Mouse (Mus musculus) thymus, postnatal 0 days (tissue): ENCODE data around the gene Clip3. TPM values are rescaled to one million over a fixed set of nuclear protein-coding genes. Genes with fewer than 3 reads are reported as not detected.

Source experiments
- DNase-seq: peaks from one replicate; pipeline ENCODE4 v3.0.0-alpha.2; 2015; ENCODE audit warnings: low spot score
- polyA plus RNA-seq: library from polyadenylated mRNA; unstranded; fragments of >200 nt; fragmentation: Nextera tagmentation; extraction: Ambion mirVana; gene quantifications from 2 replicates; pipeline ENCODE4 v1.2.1, GENCODE M21; 2015

Clip3 gene
- polyA plus RNA-seq, result 1.2 and 1.9 TPM in 2 replicates

DNA sequence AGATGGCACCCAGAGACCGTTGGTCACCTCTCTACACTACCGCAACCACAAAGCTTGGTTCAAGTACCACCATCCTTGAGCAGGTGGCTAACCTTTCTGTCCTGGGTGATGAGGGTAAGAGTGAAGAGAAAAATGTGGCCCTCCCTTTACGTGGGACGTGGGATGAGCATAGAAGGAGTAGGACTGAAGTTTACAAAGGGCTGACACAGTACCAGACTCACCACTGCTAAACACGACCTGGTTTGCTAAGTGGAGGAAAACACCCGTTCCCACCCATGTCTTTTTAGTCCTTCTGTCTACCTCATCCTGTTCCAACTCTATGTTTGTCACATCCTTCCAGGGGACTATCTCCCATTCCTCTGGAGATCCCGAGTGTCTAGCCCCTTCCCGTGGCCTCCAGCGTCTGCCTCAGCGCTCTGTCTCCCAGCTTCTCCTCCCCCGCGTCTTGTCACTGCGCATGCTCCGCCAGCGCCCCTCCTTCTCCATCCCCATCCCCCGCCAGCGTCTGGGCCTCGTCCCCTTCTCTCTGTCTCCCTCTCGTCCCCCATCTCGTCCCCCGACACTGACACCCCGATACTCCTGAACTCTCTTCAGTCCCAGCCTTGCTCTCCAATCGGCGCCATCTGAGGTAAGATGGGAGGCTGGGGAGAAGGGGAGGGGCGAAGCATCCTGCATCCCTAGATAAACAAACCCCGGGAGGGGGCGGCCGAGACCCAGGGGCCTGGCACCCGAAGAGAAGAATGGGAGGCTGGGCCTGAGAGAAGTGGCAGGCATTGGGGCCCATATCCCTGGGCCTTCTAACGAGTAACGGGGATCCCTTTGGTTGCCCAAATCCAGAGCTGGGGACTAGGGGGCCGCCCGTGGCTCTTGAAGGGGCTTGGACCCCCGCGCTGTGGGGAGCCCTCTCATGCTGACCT lies at the start of gene Clip3:
Clip3 (plus strand) TSS at position 514 of the 917 bp plus-strand sequence.
- peak; percentile 17 for DNase-seq

- no peak for DNase-seq
These were observed 39.3 kb upstream of the Clip3 start for GRCm38 (mm10) chr7:30251956-30252954.

GRCm38 (mm10) chr7:30265041-30265440 lies 26.5 kb upstream of the Clip3 start:
- DNase-seq, result no peak

DNA sequence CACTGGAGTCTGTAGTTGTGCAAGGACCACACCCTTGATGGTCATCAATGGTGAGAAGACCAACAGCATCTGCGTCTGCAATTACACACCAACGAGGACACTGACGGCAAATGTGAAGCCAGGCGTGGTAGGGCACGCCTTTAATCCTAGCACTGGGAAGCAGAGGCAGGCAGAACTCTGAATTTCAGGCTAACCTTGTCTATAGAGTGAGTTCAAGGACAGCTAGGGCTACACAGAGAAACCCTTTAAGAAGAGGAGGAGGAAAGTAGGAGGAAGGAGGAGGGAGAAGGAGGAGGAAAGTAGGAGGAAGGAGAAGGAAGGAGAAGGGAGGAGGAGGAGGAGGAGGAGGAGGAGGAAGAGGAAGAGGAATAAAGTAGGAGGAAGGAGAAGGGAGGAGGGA lies 26.0 kb upstream of the Clip3 start:
- DNase-seq, result no peak

DNA sequence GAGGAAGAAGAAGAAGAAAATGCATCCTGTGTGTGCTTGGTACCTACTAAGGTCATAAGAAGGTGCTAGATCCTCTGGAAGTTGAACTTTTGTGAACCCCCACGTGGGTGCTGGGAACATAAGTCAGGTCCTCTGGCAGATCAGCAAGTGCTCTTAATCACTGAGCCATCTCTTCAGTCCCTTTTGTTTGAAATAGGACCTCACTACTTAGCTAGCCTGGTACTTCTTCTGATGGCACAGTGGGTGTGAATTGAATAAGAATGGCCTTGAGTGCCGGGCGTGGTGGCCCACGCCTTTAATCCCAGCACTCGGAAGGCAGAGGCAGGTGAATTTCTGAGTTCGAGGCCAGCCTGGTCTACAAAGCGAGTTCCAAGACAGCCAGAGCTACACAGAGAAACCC lies 25.6 kb upstream of the Clip3 start:
- no peak for DNase-seq

DNA sequence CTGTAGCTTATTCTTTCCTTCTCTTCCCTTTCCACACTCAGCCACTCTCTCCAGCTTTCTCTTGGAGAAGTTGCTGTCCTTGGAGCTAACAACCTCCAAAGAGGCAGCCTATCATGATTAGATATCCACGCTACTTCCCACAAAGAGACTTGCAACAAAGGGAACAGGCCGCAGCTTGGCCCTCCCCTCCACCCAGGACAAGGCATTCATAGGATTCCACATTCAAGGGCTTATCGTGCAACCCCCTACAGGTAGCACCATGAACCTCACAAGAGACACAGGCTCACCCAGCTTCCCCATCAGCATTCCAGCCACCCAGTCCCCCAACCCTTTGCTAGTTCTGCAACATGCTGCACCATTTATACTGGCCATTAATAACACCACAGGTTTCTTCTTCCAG lies 24.7 kb upstream of the Clip3 start:
- DNase-seq, result no peak

DNA sequence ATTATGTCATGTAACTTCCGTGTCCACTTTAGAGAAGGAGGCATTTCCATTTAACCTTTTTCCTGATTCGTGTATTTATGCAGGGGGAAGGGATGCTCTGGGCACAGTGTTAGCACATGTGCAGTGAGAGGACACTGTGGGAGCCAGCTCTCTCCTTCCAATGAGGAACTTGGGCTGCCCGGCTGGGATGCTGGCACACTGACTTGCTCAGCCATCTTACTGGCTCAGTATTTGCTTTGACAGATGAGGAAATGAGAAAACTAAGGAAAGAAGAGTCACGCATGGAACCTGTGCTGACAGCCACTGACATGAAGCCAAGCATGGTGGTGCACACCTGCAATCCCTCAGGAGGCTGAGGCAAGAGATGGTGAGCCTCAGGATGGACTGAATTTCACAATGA lies 21.9 kb upstream of the Clip3 start:
- no peak for DNase-seq

GRCm38 (mm10) chr7:30274383-30274782 lies 17.1 kb upstream of the Clip3 start:
- no peak for DNase-seq

DNA sequence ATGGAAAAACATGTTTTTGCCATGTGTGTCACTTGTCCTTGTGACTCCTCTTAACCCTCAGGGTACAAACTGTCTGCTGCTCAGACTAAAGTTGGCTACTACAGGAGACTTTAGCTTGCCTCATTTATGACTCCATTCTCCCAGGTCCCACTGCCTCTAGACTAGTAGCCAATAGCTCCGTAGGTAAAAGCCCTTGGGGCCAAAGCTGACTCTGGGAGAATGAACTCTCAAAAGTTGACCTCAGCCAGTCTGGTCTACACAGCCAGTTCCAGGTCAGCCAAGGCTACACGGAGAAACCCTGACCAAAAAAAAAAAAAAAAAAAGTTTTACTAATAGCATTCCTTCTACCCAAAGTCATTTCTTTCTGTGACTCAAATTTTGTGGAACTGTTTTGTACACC lies 12.6 kb upstream of the Clip3 start:
- no peak for DNase-seq

- DNase-seq, result peak; percentile 3
These were observed 12.0 kb upstream of the Clip3 start for GRCm38 (mm10) chr7:30279536-30279935.

GRCm38 (mm10) chr7:30279951-30280669 lies 11.4 kb upstream of the Clip3 start, which contains the start of the genes Thap8 and Wdr62:
Gene Thap8, plus strand, starts transcription at chr7:30280094.
Gene Wdr62, minus strand, starts transcription at chr7:30280419.
- peak; percentile 93 for DNase-seq

DNA sequence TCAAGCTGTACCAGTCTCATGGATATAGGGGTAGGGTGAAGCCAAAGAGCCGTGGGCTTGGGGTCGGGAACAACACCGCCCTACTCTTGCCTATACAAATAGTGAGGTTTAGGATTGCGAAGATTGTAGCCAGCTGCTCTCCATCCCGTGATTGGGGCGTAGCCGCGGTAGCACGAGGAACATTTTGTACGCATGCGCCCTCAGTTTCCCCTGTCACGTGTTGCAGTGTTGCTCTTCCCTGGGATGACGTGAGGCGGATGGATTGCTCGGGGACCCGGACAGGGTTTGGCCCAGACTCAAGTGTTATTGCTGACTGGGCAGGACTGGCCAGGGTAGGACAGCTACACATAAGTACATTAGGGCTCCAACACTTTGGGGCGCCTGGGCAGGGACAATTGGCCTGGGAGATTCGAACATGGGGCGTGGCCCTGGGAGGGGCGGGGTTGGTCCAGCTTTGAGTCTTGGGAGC lies 10.8 kb upstream of the Clip3 start:
- peak; percentile 82 for DNase-seq

DNA sequence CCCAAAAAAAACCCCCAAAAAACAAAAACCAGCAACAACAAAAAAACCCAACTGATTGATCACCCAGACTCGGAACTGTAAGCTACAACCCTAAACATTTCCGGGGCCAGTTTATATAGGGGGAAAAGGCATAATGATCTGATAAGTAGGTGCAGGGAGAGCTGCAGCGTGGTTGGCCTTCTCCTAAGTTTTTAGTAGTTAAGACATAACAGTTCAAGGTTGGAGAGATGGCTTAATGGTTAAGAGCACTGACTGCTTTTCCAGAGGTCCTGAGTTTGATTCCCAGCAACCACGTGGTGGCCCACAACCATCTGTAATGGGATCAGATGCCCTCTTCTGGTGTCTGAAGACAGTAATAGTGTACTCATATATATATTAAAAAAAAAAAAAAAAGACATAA lies 10.0 kb upstream of the Clip3 start:
- DNase-seq, result no peak

GRCm38 (mm10) chr7:30282740-30283139 lies 8.8 kb upstream of the Clip3 start:
- DNase-seq, result no peak

GRCm38 (mm10) chr7:30286701-30287410 lies 4.7 kb upstream of the Clip3 start:
- no peak for DNase-seq

- DNase-seq, result no peak
These were observed 3.5 kb upstream of the Clip3 start for GRCm38 (mm10) chr7:30288046-30288445.

DNA sequence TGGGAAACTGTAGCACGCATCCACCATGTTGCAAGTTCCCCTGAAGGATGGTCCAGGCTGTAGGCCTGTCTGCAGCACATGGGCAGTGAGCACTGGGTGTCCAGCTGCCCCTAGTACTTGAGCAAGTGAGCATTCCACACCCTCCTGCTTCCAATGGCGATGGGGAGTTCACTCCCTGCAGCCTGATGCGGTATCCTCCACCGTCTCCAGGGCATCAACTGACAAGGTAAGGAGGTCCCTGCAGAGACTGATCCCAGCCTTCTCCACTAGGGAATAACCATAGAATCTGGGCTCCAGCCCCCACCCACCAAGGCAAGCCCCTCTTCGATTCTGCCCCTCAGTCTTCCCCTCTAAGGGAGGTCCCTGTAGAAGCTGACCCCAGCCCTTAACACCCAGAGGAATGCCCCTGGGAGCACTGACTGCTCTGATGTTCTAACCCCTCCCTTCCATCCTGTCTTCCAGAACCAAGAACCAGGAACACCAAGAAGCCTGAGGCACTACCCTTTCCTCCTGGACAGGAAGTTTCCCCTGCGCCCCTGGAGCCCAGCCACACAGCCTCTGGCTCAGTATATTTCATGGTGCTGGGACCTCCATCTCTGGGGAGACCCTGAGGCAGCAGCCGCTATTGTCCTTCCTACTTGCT lies 2.3 kb upstream of the Clip3 start:
- DNase-seq, result no peak

- DNase-seq, result no peak
These were observed 1.7 kb upstream of the Clip3 start for GRCm38 (mm10) chr7:30289714-30290399.

GRCm38 (mm10) chr7:30293795-30294194 lies 2.3 kb downstream of the Clip3 start:
- no peak for DNase-seq
